Mouse (Mus musculus): ENCODE results near the gene Bola1. TPM values are rescaled to one million over a fixed set of nuclear protein-coding genes. Genes with fewer than 3 reads are reported as not detected.

Bola1 gene
- polyA plus RNA-seq, 1 experiment from 2014 or later, result 56.4 TPM

GRCm38 (mm10) chr3:96182382-96182776 lies 37.1 kb downstream of the Bola1 start:
- H3K4me3 ChIP-seq (ENCODE audit: low read depth, low read length), result no peak overlapping the region
- ATAC-seq, result no peak
- H3K9me3 ChIP-seq (ENCODE audit: control insufficient read depth), result no peaks in the 10 kb centered on the region
- no peaks in the 10 kb centered on the region for H3K27me3 ChIP-seq (replicated peaks; ENCODE audit: control insufficient read depth, insufficient read depth, low read length)
- H3K4me2 ChIP-seq (replicated peaks; ENCODE audit: low read depth), result 0 out of 2 replicates have a peak overlapping the region, but pooled peaks have one; percentile 13
- no peak overlapping the region for H3K27ac ChIP-seq (ENCODE audit: low read depth, low read length)
- peaks cover 7% of the 10 kb centered on the region; the same call in 1 of the 2 replicates for H3K36me3 ChIP-seq (ENCODE audit: control insufficient read depth, insufficient read depth)
- no peaks in the 10 kb centered on the region for H3K4me1 ChIP-seq (replicated peaks; ENCODE audit: control insufficient read depth, insufficient read depth, low read length)
- H3K9ac ChIP-seq (ENCODE audit: low read depth, low read length), result no peak overlapping the region
- TF ChIP-seq CTCF (IDR thresholded peaks at IDR 0.05; ENCODE audit: low read depth), result no peak
- WGBS, result 36% methylated on average over 4 of the region's 4 CpGs

GRCm38 (mm10) chr3:96181510-96182381 lies 37.8 kb downstream of the Bola1 start:
- TF ChIP-seq CTCF (IDR thresholded peaks at IDR 0.05; ENCODE audit: low read depth), result no peak
- H3K9ac ChIP-seq (ENCODE audit: low read depth, low read length), result 0 out of 2 replicates have a peak overlapping the region, but pooled peaks have one; percentile 3
- H3K27ac ChIP-seq (ENCODE audit: low read depth, low read length), result no peak overlapping the region
- H3K9me3 ChIP-seq (ENCODE audit: control insufficient read depth), result no peaks in the 10 kb centered on the region
- WGBS, result 41% methylated on average over 12 of the region's 12 CpGs
- ATAC-seq, result no peak
- peak overlapping the region; percentile 39 for H3K4me3 ChIP-seq (ENCODE audit: low read depth, low read length)
- H3K36me3 ChIP-seq (ENCODE audit: control insufficient read depth, insufficient read depth), result peaks cover 8% of the 10 kb centered on the region; the same call in 1 of the 2 replicates
- no peaks in the 10 kb centered on the region for H3K4me1 ChIP-seq (replicated peaks; ENCODE audit: control insufficient read depth, insufficient read depth, low read length)
- peak overlapping the region; percentile 72 for H3K4me2 ChIP-seq (replicated peaks; ENCODE audit: low read depth)
- no peaks in the 10 kb centered on the region for H3K27me3 ChIP-seq (replicated peaks; ENCODE audit: control insufficient read depth, insufficient read depth, low read length)

- Histone ChIP-seq H3K27ac (ENCODE audit: low read depth, low read length) (no peak within 1 kb of the TSS), H3K4me2 (replicated peaks; ENCODE audit: low read depth) (peak within 1 kb of the TSS; percentile 72), H3K4me3 (ENCODE audit: low read depth, low read length) (peak within 1 kb of the TSS; percentile 39), H3K36me3 (ENCODE audit: control insufficient read depth, insufficient read depth) (peaks cover 16% of the 10 kb centered on the region; the same call in 1 of the 2 replicates), H3K9me3 (ENCODE audit: control insufficient read depth) (no peaks in the 10 kb centered on the region), H3K27me3 (replicated peaks; ENCODE audit: control insufficient read depth, insufficient read depth, low read length) (no peaks in the 10 kb centered on the region), H3K4me1 (replicated peaks; ENCODE audit: control insufficient read depth, insufficient read depth, low read length) (no peaks in the 10 kb centered on the region), H3K9ac (ENCODE audit: low read depth, low read length) (0 out of 2 replicates have a peak within 1 kb of the TSS, but pooled peaks have one; percentile 34)
- TF ChIP-seq CTCF (IDR thresholded peaks at IDR 0.05; ENCODE audit: low read depth), result no peak
- WGBS, result 1% methylated on average over 16 of the region's 23 CpGs
- no peak for ATAC-seq
Observed at GRCm38 (mm10) chr3:96180727-96181477, 38.6 kb downstream of the Bola1 start, which contains the start of gene Sv2a. Gene Sv2a, plus strand, starts transcription at chr3:96181151.

- H3K4me1 ChIP-seq (replicated peaks; ENCODE audit: control insufficient read depth, insufficient read depth, low read length), result no peaks in the 10 kb centered on the region
- H3K9ac ChIP-seq (ENCODE audit: low read depth, low read length), result no peak overlapping the region
- no peaks in the 10 kb centered on the region for H3K27me3 ChIP-seq (replicated peaks; ENCODE audit: control insufficient read depth, insufficient read depth, low read length)
- no peak overlapping the region for H3K27ac ChIP-seq (ENCODE audit: low read depth, low read length)
- ATAC-seq, result no peak
- no peak overlapping the region for H3K4me3 ChIP-seq (ENCODE audit: low read depth, low read length)
- TF ChIP-seq CTCF (IDR thresholded peaks at IDR 0.05; ENCODE audit: low read depth), result no peak
- H3K4me2 ChIP-seq (replicated peaks; ENCODE audit: low read depth), result no peak overlapping the region
- no peaks in the 10 kb centered on the region for H3K9me3 ChIP-seq (ENCODE audit: control insufficient read depth)
- peaks cover 26% of the 10 kb centered on the region for H3K36me3 ChIP-seq (ENCODE audit: control insufficient read depth, insufficient read depth)
- 71% methylated on average over 4 of the region's 4 CpGs for WGBS
Observed at GRCm38 (mm10) chr3:96179531-96179930, 40.0 kb downstream of the Bola1 start.

- no peak overlapping the region for H3K4me3 ChIP-seq (ENCODE audit: low read depth, low read length)
- TF ChIP-seq CTCF (IDR thresholded peaks at IDR 0.05; ENCODE audit: low read depth), result no peak
- no peak for ATAC-seq
- no peak overlapping the region for H3K4me2 ChIP-seq (replicated peaks; ENCODE audit: low read depth)
- H3K27ac ChIP-seq (ENCODE audit: low read depth, low read length), result no peak overlapping the region
- no peaks in the 10 kb centered on the region for H3K9me3 ChIP-seq (ENCODE audit: control insufficient read depth)
- no peaks in the 10 kb centered on the region for H3K4me1 ChIP-seq (replicated peaks; ENCODE audit: control insufficient read depth, insufficient read depth, low read length)
- H3K27me3 ChIP-seq (replicated peaks; ENCODE audit: control insufficient read depth, insufficient read depth, low read length), result no peaks in the 10 kb centered on the region
- H3K9ac ChIP-seq (ENCODE audit: low read depth, low read length), result no peak overlapping the region
- 69% methylated on average over 2 of the region's 2 CpGs for WGBS
- peaks cover 30% of the 10 kb centered on the region for H3K36me3 ChIP-seq (ENCODE audit: control insufficient read depth, insufficient read depth)
Observed at GRCm38 (mm10) chr3:96178902-96179301, 40.6 kb downstream of the Bola1 start.

- ATAC-seq, result no peak
- no peak overlapping the region for H3K4me3 ChIP-seq (ENCODE audit: low read depth, low read length)
- H3K9me3 ChIP-seq (ENCODE audit: control insufficient read depth), result no peaks in the 10 kb centered on the region
- no peak for TF ChIP-seq CTCF (IDR thresholded peaks at IDR 0.05; ENCODE audit: low read depth)
- WGBS, result 89% methylated on average over 4 of the region's 4 CpGs
- H3K4me1 ChIP-seq (replicated peaks; ENCODE audit: control insufficient read depth, insufficient read depth, low read length), result no peaks in the 10 kb centered on the region
- H3K36me3 ChIP-seq (ENCODE audit: control insufficient read depth, insufficient read depth), result peaks cover 31% of the 10 kb centered on the region
- no peak overlapping the region for H3K9ac ChIP-seq (ENCODE audit: low read depth, low read length)
- H3K4me2 ChIP-seq (replicated peaks; ENCODE audit: low read depth), result no peak overlapping the region
- H3K27ac ChIP-seq (ENCODE audit: low read depth, low read length), result no peak overlapping the region
- H3K27me3 ChIP-seq (replicated peaks; ENCODE audit: control insufficient read depth, insufficient read depth, low read length), result no peaks in the 10 kb centered on the region
Observed at GRCm38 (mm10) chr3:96178427-96178826, 41.1 kb downstream of the Bola1 start.

Data from intestine, postnatal 0 days (tissue).